Mouse (Mus musculus): Measurements from ENCODE around the gene Pacsin2.

DNA sequence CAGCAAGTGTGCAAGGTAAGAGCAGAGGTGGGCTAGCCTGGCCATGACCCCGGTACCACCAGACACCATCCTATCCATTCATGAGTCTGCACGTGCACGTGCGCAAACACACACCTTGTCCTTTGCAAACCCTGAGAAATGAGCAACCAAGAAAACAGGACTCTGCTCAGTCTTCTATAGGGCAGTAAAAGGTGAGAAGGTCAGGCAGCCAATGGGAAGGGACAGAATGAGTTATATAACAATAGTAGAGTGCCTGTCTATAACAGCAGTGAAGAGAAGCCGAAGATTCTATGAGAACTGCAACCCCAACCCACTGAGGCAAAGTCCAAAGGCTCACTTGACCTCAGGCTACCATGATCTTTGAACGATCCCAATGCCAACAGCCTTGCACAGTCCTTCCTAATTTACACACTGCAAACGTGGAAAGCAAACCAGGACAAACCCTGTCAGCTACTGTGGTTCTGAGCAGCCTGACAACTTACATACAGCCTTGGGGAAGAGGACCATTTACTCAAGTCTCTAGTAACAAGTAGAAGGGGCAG is 12.1 kb downstream of the Pacsin2 start:
- TF ChIP-seq CTCF (IDR thresholded peaks at IDR 0.05; ENCODE audit: control insufficient read depth, insufficient read depth, low read length): no peak
- TF ChIP-seq POLR2A (IDR thresholded peaks at IDR 0.05; ENCODE audit: borderline replicate concordance, control insufficient read depth, low read depth, low read length): no peak

Data from bone marrow, adult 2 months (tissue).